Mouse (Mus musculus) stomach, postnatal 0 days (tissue): ENCODE results near the gene Slc22a2. TPM values are rescaled to one million over a fixed set of nuclear protein-coding genes. Genes with fewer than 3 reads are reported as not detected.

Experiments used
- ATAC-seq: fragments of 200-750 bp; cut with Nextera tagmentation; 2 replicates; pipeline ENCODE4 v1.8.0; 2017; ENCODE audit not compliant: low FRiP score, low TSS enrichment
- DNase-seq: peaks from one replicate; pipeline ENCODE4 v3.0.0-alpha.2; 2016; ENCODE audit warnings: low spot score
- H3K27ac ChIP-seq: fragments of 300-500 bp; sonication (generic); replicated peaks from 2 replicates; pipeline ENCODE4 v1.5.1; 2014; ENCODE audit warnings: mild to moderate bottlenecking, control low read depth
- H3K27me3 ChIP-seq: fragments of 300-500 bp; sonication (generic); 2 replicates; pipeline ENCODE4 v1.6.1; 2014; ENCODE audit warnings: low read length; ENCODE audit not compliant: control insufficient read depth, insufficient read depth
- H3K36me3 ChIP-seq: fragments of 300-500 bp; sonication (generic); 2 replicates; pipeline ENCODE4 v1.6.1; 2014; ENCODE audit warnings: low read length, mixed read lengths; ENCODE audit not compliant: control insufficient read depth, insufficient read depth
- H3K4me1 ChIP-seq: fragments of 300-500 bp; sonication (generic); replicated peaks from 2 replicates; pipeline ENCODE4 v1.6.1; 2014; ENCODE audit warnings: antibody characterized with exemption; ENCODE audit not compliant: control insufficient read depth, insufficient read depth
- H3K4me2 ChIP-seq: fragments of 300-500 bp; sonication (generic); replicated peaks from 2 replicates; pipeline ENCODE4 v1.6.1; 2014; ENCODE audit warnings: low read depth, mild to moderate bottlenecking, control low read depth, moderate library complexity
- H3K4me3 ChIP-seq: fragments of 300-500 bp; sonication (generic); 2 replicates; pipeline ENCODE4 v1.5.1; 2014; ENCODE audit warnings: low read depth, low read length, control low read depth
- H3K9ac ChIP-seq: fragments of 300-500 bp; sonication (generic); 2 replicates; pipeline ENCODE4 v1.6.1; 2014; ENCODE audit warnings: mild to moderate bottlenecking, low read length, control low read depth, mixed read lengths
- H3K9me3 ChIP-seq: fragments of 300-500 bp; sonication (generic); 2 replicates; pipeline ENCODE4 v1.6.1; 2016; ENCODE audit warnings: low read length; ENCODE audit not compliant: control insufficient read depth
- CTCF ChIP-seq: IDR thresholded peaks from 2 replicates; pipeline ENCODE4 v1.5.1; 2016; ENCODE audit warnings: antibody characterized with exemption, low read depth, mild to moderate bottlenecking, moderate library complexity
- EP300 ChIP-seq: optimal IDR thresholded peaks from 2 replicates; pipeline ENCODE3; 2016; ENCODE audit warnings: antibody characterized with exemption
- WGBS: fragments of 180-500 bp; shearing (Covaris S2); extraction: QIAGEN DNeasy Blood & Tissue Kit; methylation state at CpG from one replicate; pipeline ENCODE4 v1.1.7; 2014; 5-methylcytosine and 5-hydroxymethylcytosine counted together
- polyA plus RNA-seq: library from polyadenylated mRNA; unstranded; fragments of >200 nt; fragmentation: Nextera tagmentation; extraction: Ambion mirVana; gene quantifications from 2 replicates; pipeline ENCODE4 v1.2.1, GENCODE M21; 2015

Gene Slc22a2
- polyA plus RNA-seq, 1 experiment from 2014 or later = not detected

DNA sequence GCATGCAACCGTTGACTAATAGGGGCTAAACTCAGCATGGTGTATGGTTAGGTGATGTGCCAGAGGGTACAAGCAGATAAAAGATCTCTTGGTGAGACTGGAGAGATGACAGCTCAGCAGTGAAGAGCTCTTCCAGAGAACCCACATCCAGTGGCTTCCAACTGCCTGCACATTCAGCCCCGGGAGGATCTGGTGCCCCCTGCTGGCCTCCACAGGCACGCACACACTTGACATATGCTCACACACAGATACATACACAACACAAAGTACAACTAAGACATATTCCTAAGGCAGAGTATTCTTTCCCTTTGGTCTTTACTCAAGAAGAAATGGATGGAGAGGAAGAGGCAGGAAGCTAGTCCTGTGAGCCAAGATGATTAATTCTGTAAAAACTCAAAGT, 55.7 kb downstream of the Slc22a2 start:
- DNase-seq (no peak), ATAC-seq (no peak)
- no peaks in the 10 kb centered on the region for H3K9me3 ChIP-seq
- TF ChIP-seq CTCF (0 out of 2 replicates have a peak, but pooled peaks have one; percentile 7), EP300 (no peak)
- no peaks in the 10 kb centered on the region for H3K4me1 ChIP-seq
- H3K4me2 ChIP-seq = no peak overlapping the region
- H3K9ac ChIP-seq = no peak overlapping the region
- no peaks in the 10 kb centered on the region for H3K36me3 ChIP-seq
- H3K27ac ChIP-seq = no peak overlapping the region
- 92% methylated on average over 3 of the region's 3 CpGs for WGBS
- no peaks in the 10 kb centered on the region for H3K27me3 ChIP-seq
- H3K4me3 ChIP-seq = no peak overlapping the region

DNA sequence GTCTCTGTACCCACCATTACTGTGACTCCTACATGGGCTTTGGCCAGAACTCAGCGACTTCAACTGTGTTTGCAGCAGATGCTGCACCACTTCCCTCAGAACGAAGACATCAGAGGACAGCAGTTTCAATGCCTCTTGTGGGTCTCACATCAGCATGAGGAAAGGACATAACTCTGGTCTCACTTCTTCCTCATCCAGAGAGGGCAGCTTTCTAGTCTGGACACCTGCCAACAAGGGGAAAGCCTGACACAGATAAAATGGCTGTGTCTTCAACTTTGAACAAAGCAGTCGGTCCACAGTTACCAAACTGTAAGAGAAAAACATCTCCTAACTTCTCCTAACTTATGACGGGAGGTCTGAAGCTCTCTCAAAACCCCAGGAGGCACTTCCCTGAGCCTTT, 57.2 kb downstream of the Slc22a2 start:
- H3K4me1 ChIP-seq = no peaks in the 10 kb centered on the region
- H3K36me3 ChIP-seq = no peaks in the 10 kb centered on the region
- no peak overlapping the region for H3K4me2 ChIP-seq
- DNase-seq (no peak), ATAC-seq (no peak)
- no peaks in the 10 kb centered on the region for H3K9me3 ChIP-seq
- WGBS = 64% methylated on average over 4 of the region's 4 CpGs
- no peaks in the 10 kb centered on the region for H3K27me3 ChIP-seq
- H3K4me3 ChIP-seq = no peak overlapping the region
- TF ChIP-seq EP300 (no peak), CTCF (no peak)
- H3K27ac ChIP-seq = no peak overlapping the region
- H3K9ac ChIP-seq = no peak overlapping the region

DNA sequence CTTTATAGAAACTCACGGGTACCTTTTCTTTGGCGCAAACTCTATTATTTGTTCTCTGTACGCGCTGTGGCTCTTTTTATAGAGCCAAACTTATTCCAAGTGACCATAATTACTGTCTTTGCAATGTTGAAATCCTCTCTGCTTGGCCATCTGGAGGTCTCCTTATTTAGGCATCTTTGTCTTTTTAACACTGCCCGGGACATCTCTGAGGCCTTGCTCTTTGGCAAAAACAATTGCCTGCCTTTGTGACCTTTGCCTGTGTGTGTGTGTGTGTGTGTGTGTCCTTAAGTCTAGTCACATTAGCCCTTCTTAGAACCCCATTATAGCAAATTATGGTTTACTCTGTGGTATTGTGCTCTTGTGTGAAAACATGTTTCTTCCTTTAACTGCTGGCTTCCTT, 61.5 kb downstream of the Slc22a2 start:
- WGBS = 70% methylated on average over 5 of the region's 5 CpGs
- no peaks in the 10 kb centered on the region for H3K9me3 ChIP-seq
- ATAC-seq (no peak), DNase-seq (no peak)
- no peak overlapping the region for H3K4me3 ChIP-seq
- H3K4me1 ChIP-seq = no peaks in the 10 kb centered on the region
- peak overlapping the region; percentile 14; the same call in 1 of the 2 replicates for H3K27ac ChIP-seq
- TF ChIP-seq EP300 = no peak
- TF ChIP-seq CTCF = no peak
- no peak overlapping the region for H3K9ac ChIP-seq
- H3K36me3 ChIP-seq = no peaks in the 10 kb centered on the region
- no peak overlapping the region for H3K4me2 ChIP-seq
- no peaks in the 10 kb centered on the region for H3K27me3 ChIP-seq

DNA sequence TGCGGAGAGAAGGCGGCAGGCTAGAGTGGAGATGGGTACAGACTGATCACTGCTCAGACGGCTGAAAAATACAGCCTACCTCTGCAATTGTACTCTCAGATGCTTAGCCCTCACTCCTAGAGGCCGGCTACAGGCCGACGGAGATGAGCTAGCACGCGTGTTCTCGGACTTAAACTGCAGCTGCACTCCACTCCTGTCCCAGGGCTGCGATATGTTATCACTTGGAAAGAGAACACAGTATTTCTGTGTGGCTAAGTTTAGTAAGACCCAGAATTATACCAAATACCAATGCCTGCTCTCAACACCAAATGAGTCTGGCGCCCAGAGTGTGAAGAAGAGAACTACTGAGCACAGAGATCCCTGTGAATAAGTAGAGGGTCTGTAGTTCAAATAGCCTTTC, 68.7 kb downstream of the Slc22a2 start:
- Histone ChIP-seq H3K36me3 (no peaks in the 10 kb centered on the region), H3K9ac (no peak overlapping the region), H3K4me2 (no peak overlapping the region), H3K9me3 (no peaks in the 10 kb centered on the region), H3K27ac (no peak overlapping the region), H3K4me1 (no peaks in the 10 kb centered on the region), H3K4me3 (no peak overlapping the region), H3K27me3 (no peaks in the 10 kb centered on the region)
- TF ChIP-seq CTCF (no peak), EP300 (no peak)
- 90% methylated on average over 11 of the region's 11 CpGs for WGBS
- no peak for ATAC-seq
- DNase-seq = no peak

DNA sequence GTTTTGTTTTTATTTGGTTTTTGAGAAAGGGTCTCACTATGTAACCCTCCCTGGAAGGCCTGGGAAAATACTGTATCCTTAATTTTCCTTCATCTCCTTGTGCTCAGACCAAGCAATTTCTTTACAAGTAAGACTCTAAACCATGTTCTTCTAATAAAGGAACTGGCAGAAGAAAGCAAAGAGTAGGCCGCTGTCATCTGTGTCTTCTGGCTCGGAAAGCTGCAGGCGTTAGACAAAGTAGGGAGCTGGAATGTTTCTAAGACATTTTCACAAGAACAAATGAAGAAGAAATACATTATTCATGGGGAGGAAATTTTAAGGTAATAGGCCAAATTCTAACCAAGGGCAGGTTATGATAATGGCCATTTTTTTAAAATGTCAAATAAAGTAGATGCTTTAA, 70.1 kb downstream of the Slc22a2 start:
- no peak overlapping the region for H3K27ac ChIP-seq
- H3K4me2 ChIP-seq = no peak overlapping the region
- H3K36me3 ChIP-seq = no peaks in the 10 kb centered on the region
- no peaks in the 10 kb centered on the region for H3K4me1 ChIP-seq
- ATAC-seq (no peak), DNase-seq (no peak)
- H3K27me3 ChIP-seq = no peaks in the 10 kb centered on the region
- no peak for TF ChIP-seq EP300
- no peaks in the 10 kb centered on the region for H3K9me3 ChIP-seq
- no peak overlapping the region for H3K9ac ChIP-seq
- H3K4me3 ChIP-seq = no peak overlapping the region
- 73% methylated on average over 3 of the region's 3 CpGs for WGBS

DNA sequence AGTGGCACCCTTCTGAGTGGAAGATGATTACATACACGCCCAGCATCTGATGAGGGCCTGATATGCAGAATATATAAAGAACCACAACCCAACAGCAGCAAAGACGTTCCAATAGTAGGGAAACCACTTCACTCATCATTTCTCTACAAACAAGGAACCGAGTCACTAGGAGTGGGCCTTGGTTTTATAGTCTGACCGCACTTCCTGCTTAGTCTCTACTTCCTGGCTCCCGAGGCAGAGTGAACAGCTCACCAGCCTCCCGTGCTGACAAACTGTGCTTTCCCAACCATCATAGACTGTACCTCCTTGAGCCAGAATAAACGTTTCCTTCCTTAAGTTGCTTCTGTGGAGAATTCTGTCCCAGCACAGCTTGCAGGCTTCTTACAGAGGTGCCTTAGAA, 71.9 kb downstream of the Slc22a2 start:
- Histone ChIP-seq H3K27ac (no peak overlapping the region), H3K36me3 (no peaks in the 10 kb centered on the region), H3K27me3 (no peaks in the 10 kb centered on the region), H3K4me1 (no peaks in the 10 kb centered on the region), H3K9ac (no peak overlapping the region), H3K9me3 (no peaks in the 10 kb centered on the region), H3K4me2 (no peak overlapping the region), H3K4me3 (no peak overlapping the region)
- ATAC-seq (no peak), DNase-seq (no peak)
- WGBS = 58% methylated on average over 7 of the region's 7 CpGs
- TF ChIP-seq EP300 (no peak), CTCF (no peak)
